ENCODE assay signal across 19 mouse cellular contexts in genomic region chr7:101160266-101160665, GRCm38 (mm10).
A peak's percentile ranks its signal among the peaks of the same experiment; 100 is the strongest.
DNase-seq lines count a peak whose midpoint lies in the region; ATAC-seq and TF ChIP-seq lines count a peak whose summit lies in the region.
"Had no signal": no experiment of that assay in that cellular context is flagged by ENCODE, and none has a peak within 500 bp of the region (broad histone marks: within the 10 kb centered on the region; RNA-seq: fewer than 3 reads in every experiment).

No protein-coding gene starts in this region.

- intact Hi-C loops in left cerebral cortex, postnatal 25 days (cut with DNase I) = no loop called here
- intact Hi-C loops in heart, postnatal 14 days (cut with DNase I) = no loop called here

- WGBS in forebrain, postnatal 0 days = 4% methylated on average over 2 of the region's 2 CpGs

- H3K27me3 ChIP-seq in forebrain, postnatal 0 days (ENCODE audit: insufficient read depth, low read length) = no peaks in the 10 kb centered on the region
- H3K27me3 ChIP-seq: limb, embryonic 15.5 days; neural tube, embryonic 12.5 days had no signal

- H3K9me3 ChIP-seq in forebrain, postnatal 0 days (ENCODE audit: low read length) = no peaks in the 10 kb centered on the region
- H3K9me3 ChIP-seq: limb, embryonic 15.5 days; neural tube, embryonic 12.5 days had no signal

- peaks cover 3% of the 10 kb centered on the region for H3K4me1 ChIP-seq in forebrain, postnatal 0 days (ENCODE audit: insufficient read depth)
- H3K4me1 ChIP-seq: limb, embryonic 15.5 days; neural tube, embryonic 12.5 days had no signal

- H3K27ac ChIP-seq in forebrain, postnatal 0 days (ENCODE audit: low read depth, low read length) = peak overlapping the region; percentile 1; the same call in 1 of the 2 replicates
- H3K27ac ChIP-seq: heart, adult 2 months; limb, embryonic 15.5 days; neural tube, embryonic 12.5 days had no signal

- no peak for TF ChIP-seq CTCF in forebrain, postnatal 0 days (IDR thresholded peaks at IDR 0.05; ENCODE audit: low read depth)

- no peak overlapping the region for H3K4me2 ChIP-seq in forebrain, postnatal 0 days (ENCODE audit: low read depth)
- H3K4me2 ChIP-seq: limb, embryonic 15.5 days; neural tube, embryonic 12.5 days had no signal

- H3K36me3 ChIP-seq in forebrain, postnatal 0 days (ENCODE audit: insufficient read depth) = no peaks in the 10 kb centered on the region
- H3K36me3 ChIP-seq: limb, embryonic 15.5 days; neural tube, embryonic 12.5 days had no signal

- ATAC-seq in forebrain, postnatal 0 days = peak; percentile 73
- ATAC-seq: inflammation-experienced regulatory T-cells, adult 6 months; liver, postnatal 0 days had no signal

- no peak overlapping the region for H3K9ac ChIP-seq in forebrain, postnatal 0 days
- H3K9ac ChIP-seq: limb, embryonic 15.5 days; liver, postnatal 0 days; neural tube, embryonic 12.5 days had no signal

- DNase-seq in embryo, embryonic 11 days = peak; percentile 9
- no peak for DNase-seq in embryo, embryonic 10 days (ENCODE audit: low spot score)
- peak; percentile 14 to 38 for DNase-seq in left cerebral cortex, postnatal 25 days (ENCODE audit: low spot score in 2 of 2)
- DNase-seq in left cerebral cortex, adult 8-10 months (ENCODE audit: low spot score in 2 of 2) = no peak
- DNase-seq in forebrain, postnatal 0 days = peak; percentile 29
- peak; percentile 24 for DNase-seq in telencephalon, adult 2 months (ENCODE audit: low read depth, low spot score)
- DNase-seq in heart, postnatal 14 days = no peak
- DNase-seq in ovary, postnatal 36 days (ENCODE audit: low spot score) = no peak
- DNase-seq: adrenal gland, postnatal 36 days; cerebellum, adult 11-12 months; heart, adult 2 months; kidney, adult 9 months; liver, postnatal 0 days; right cerebral cortex, adult 18-20 months; thymus, postnatal 14 days had no signal

- no peak overlapping the region for H3K4me3 ChIP-seq in forebrain, postnatal 0 days (ENCODE audit: low read depth, low read length)
- H3K4me3 ChIP-seq: erythroblast, embryonic 14.5 days; heart, adult 2 months; limb, embryonic 15.5 days; neural tube, embryonic 12.5 days had no signal

Comparison
In these comparisons a context has a peak if more than half of its experiments do, and no peak if none do; other contexts are left out.
1. DNase-seq: peak in embryo, embryonic 11 days (single experiment), left cerebral cortex, postnatal 25 days (2 of 2), forebrain, postnatal 0 days (single experiment) and telencephalon, adult 2 months (single experiment); none in embryo, embryonic 10 days (single experiment), left cerebral cortex, adult 8-10 months (0 of 2), heart, postnatal 14 days (0 of 2) and ovary, postnatal 36 days (single experiment).